Mouse (Mus musculus) hindbrain, embryonic 10.5 days (tissue): ENCODE measurements around the gene Adam19. TPM values are rescaled to one million over a fixed set of nuclear protein-coding genes. Genes with fewer than 3 reads are reported as not detected.

Source experiments
- DNase-seq: peaks from one replicate; pipeline ENCODE4 v3.0.0-alpha.2; 2017; ENCODE audit warnings: low spot score
- H3K27ac ChIP-seq: fragments of 300-500 bp; sonication (generic); 2 replicates; pipeline ENCODE4 v1.5.1; 2016; ENCODE audit warnings: mild to moderate bottlenecking, moderate library complexity
- H3K27me3 ChIP-seq: fragments of 300-500 bp; sonication (generic); 2 replicates; pipeline ENCODE4 v1.6.1; 2016; ENCODE audit warnings: mild to moderate bottlenecking; ENCODE audit not compliant: poor library complexity, insufficient read depth, severe bottlenecking
- H3K36me3 ChIP-seq: fragments of 300-500 bp; sonication (generic); 2 replicates; pipeline ENCODE4 v1.6.1; 2016; ENCODE audit warnings: mild to moderate bottlenecking, moderate library complexity
- H3K4me1 ChIP-seq: fragments of 300-500 bp; sonication (generic); replicated peaks from 2 replicates; pipeline ENCODE4 v1.6.1; 2016; ENCODE audit warnings: mild to moderate bottlenecking
- H3K4me3 ChIP-seq: fragments of 300-500 bp; sonication (generic); 2 replicates; pipeline ENCODE4 v1.5.1; 2016; ENCODE audit warnings: mild to moderate bottlenecking, moderate library complexity
- H3K9me3 ChIP-seq: fragments of 300-500 bp; sonication (generic); 2 replicates; pipeline ENCODE4 v1.6.1; 2016; ENCODE audit warnings: mild to moderate bottlenecking, moderate library complexity
- WGBS: fragments of 180-500 bp; shearing (Covaris S2); methylation state at CpG from one replicate; pipeline ENCODE4 v1.1.7; 2016; 5-methylcytosine and 5-hydroxymethylcytosine counted together
- polyA plus RNA-seq: library from polyadenylated mRNA; unstranded; fragments of >200 nt; fragmentation: Nextera tagmentation; extraction: Ambion mirVana; gene quantifications from 2 replicates; pipeline ENCODE4 v1.2.1, GENCODE M21; 2016

Gene Adam19
- polyA plus RNA-seq, 1 experiment from 2014 or later, result 14.0 TPM

- Histone ChIP-seq H3K4me1 (peaks cover 48% of the 10 kb centered on the region), H3K36me3 (0 out of 2 replicates have a peak, but pooled peaks cover 3% of the 10 kb centered on the region), H3K9me3 (no peaks in the 10 kb centered on the region), H3K4me3 (no peak overlapping the region), H3K27me3 (no peaks in the 10 kb centered on the region), H3K27ac (peak overlapping the region; percentile 67)
- WGBS, result 84% methylated on average over 4 of the region's 4 CpGs
- no peak for DNase-seq
Observed at GRCm38 (mm10) chr11:46070161-46070560, 14.4 kb downstream of the Adam19 start.

DNA sequence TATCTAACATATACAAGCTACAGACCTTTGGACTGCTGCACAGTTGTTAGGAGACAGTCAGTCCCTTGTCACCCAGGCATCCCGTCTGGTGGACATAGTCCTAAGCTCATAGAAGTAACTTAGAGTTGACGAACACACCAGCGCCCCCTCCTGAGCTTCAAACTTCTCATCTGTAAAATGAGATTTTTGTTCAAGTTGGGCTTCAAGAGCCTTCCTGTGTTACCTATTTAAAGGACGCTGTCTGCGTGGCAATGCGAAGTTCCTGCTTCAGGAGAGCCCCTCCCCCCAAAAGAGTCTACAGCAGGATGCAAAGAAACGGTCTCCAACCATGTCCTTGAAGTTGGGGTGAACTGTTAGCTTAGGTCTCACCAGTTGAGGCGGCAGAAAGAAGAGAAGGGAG, 15.0 kb downstream of the Adam19 start:
- no peak overlapping the region for H3K4me3 ChIP-seq
- H3K4me1 ChIP-seq, result peaks cover 42% of the 10 kb centered on the region
- 75% methylated on average over 8 of the region's 8 CpGs for WGBS
- no peaks in the 10 kb centered on the region for H3K27me3 ChIP-seq
- H3K27ac ChIP-seq, result no peak overlapping the region
- no peaks in the 10 kb centered on the region for H3K9me3 ChIP-seq
- no peak for DNase-seq
- 0 out of 2 replicates have a peak, but pooled peaks cover 2% of the 10 kb centered on the region for H3K36me3 ChIP-seq

- H3K36me3 ChIP-seq, result peaks cover 14% of the 10 kb centered on the region
- peaks cover 38% of the 10 kb centered on the region for H3K4me1 ChIP-seq
- no peaks in the 10 kb centered on the region for H3K27me3 ChIP-seq
- WGBS, result 75% methylated on average over 8 of the region's 8 CpGs
- no peak overlapping the region for H3K4me3 ChIP-seq
- DNase-seq, result no peak
- no peak overlapping the region for H3K27ac ChIP-seq
- no peaks in the 10 kb centered on the region for H3K9me3 ChIP-seq
Observed at GRCm38 (mm10) chr11:46072466-46073060, 16.8 kb downstream of the Adam19 start.

DNA sequence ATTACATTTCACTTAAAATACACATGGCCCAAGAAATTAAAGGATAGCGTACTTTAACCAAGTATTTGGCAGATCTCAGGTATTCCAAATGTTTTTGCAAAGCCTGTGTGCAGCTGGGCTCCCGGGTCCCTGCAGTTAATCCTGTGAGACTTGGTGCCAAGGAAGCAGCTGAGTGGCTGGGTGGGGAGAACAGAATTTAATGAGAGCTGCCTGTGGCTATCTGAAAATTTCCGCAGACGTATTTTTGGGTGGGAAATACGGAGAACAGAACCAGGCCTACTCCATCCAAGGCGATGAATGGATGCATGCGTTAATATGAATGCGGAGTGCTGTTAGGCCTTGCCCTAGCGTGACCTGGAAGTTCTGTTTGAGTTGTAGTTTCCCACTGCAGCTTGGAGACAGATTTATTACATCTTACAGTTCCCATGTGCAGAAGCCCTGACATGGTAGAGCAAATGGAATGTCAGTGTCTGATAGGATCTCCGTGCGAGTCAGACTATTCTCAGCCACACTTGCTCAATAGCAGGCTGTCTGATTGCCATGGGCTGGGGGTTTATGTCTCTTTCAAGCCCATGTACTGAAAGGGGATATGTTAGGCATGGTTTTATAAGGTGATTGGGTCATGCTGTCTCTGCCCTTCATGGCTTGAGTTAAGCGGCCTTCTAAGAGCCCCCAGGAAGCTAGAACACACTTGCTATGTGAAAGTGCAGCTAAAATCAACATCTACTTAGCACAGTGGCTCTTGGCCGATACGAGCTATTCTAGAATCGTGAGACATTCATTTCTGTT, 17.5 kb downstream of the Adam19 start:
- no peaks in the 10 kb centered on the region for H3K27me3 ChIP-seq
- DNase-seq, result no peak
- peaks cover 19% of the 10 kb centered on the region for H3K36me3 ChIP-seq
- H3K27ac ChIP-seq, result no peak overlapping the region
- no peaks in the 10 kb centered on the region for H3K9me3 ChIP-seq
- WGBS, result 83% methylated on average over 15 of the region's 15 CpGs
- H3K4me1 ChIP-seq, result peaks cover 38% of the 10 kb centered on the region
- H3K4me3 ChIP-seq, result no peak overlapping the region

DNA sequence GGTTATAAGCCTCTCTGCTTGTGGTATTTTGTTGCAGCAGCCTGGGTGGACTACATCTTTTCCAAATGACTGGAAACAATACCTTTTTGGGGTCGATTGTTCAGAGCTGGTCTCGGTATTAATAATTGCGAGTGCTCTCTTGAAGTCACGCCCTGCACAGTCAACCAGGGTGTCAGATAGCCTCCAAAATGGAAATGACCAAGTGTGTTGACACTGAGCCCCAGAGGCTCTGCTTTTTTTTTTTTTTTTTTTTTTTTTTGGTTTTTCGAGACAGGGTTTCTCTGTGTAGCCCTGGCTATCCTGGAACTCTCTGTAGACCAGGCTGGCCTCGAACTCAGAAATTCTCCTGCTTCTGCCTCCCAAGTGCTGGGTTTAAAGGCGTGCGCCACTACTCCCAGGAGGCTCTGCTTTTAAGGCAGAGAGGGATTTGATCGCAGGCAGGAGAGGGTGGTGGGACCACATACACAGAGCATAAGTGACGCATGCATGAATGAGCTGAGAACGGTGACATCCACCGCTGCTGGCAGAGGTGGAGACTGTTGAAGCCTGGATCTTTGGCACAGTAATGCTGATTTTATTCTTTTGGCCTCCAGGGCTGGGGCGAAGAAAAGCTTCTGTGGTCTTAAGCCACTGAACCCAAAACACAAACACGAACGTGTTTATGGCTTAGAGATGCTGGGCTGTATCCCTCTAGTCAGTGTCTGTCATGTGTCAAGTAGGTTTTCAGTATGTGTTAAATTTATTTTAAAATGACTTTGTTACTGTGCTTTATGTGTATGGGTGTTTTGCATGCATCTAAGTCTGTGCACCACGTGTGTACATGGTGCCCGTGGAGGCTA, 18.3 kb downstream of the Adam19 start:
- Histone ChIP-seq H3K36me3 (peaks cover 24% of the 10 kb centered on the region), H3K4me3 (no peak overlapping the region), H3K4me1 (peaks cover 32% of the 10 kb centered on the region), H3K27ac (no peak overlapping the region), H3K9me3 (no peaks in the 10 kb centered on the region), H3K27me3 (no peaks in the 10 kb centered on the region)
- 90% methylated on average over 17 of the region's 17 CpGs for WGBS
- DNase-seq, result no peak

GRCm38 (mm10) chr11:46075507-46075906, 19.7 kb downstream of the Adam19 start:
- H3K4me1 ChIP-seq, result peaks cover 21% of the 10 kb centered on the region
- no peak overlapping the region for H3K27ac ChIP-seq
- DNase-seq, result no peak
- H3K27me3 ChIP-seq, result no peaks in the 10 kb centered on the region
- no peaks in the 10 kb centered on the region for H3K9me3 ChIP-seq
- H3K36me3 ChIP-seq, result peaks cover 24% of the 10 kb centered on the region
- WGBS, result 91% methylated on average over 3 of the region's 3 CpGs
- H3K4me3 ChIP-seq, result no peak overlapping the region

DNA sequence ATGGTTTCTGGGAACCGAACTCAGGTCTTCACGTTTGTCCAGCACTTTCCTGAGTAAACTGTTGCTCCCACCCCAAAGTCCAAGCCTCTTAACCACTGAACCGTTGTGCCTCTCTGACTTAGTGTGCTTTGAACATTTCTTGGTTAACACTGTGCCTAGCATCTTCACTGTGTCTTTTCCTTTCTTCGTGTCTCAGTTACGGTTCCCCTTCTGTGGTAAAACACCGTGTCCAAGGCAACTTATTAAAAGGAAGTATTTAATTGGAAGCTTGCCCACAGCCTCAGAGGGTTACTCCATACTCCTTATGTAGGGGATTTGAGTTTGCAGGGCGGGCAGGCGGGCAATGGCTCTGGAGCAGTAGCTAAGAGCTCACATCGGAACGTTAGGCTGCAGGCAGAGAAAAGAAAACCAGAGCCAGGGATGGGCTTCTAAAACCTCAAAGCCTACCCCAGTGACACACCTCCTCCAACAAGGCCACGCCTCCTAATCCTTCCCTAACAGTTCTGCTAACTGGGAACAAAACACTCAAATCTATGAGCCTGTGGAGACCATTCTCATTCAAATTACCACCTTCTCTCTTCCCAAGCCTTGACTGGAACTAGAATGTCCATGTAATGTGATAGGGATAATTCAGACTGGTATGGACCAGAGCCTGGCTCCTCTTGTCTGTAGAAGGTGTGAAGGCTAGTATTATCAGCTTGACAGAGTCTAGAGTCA, 20.8 kb downstream of the Adam19 start:
- Histone ChIP-seq H3K36me3 (peaks cover 24% of the 10 kb centered on the region), H3K9me3 (no peaks in the 10 kb centered on the region), H3K4me1 (peaks cover 16% of the 10 kb centered on the region), H3K4me3 (no peak overlapping the region), H3K27me3 (no peaks in the 10 kb centered on the region), H3K27ac (no peak overlapping the region)
- 93% methylated on average over 11 of the region's 11 CpGs for WGBS
- no peak for DNase-seq

GRCm38 (mm10) chr11:46077304-46077703, 21.5 kb downstream of the Adam19 start:
- Histone ChIP-seq H3K27ac (no peak overlapping the region), H3K4me3 (no peak overlapping the region), H3K9me3 (no peaks in the 10 kb centered on the region), H3K4me1 (peaks cover 14% of the 10 kb centered on the region), H3K27me3 (no peaks in the 10 kb centered on the region), H3K36me3 (peaks cover 24% of the 10 kb centered on the region)
- no peak for DNase-seq
- 90% methylated on average over 5 of the region's 5 CpGs for WGBS

DNA sequence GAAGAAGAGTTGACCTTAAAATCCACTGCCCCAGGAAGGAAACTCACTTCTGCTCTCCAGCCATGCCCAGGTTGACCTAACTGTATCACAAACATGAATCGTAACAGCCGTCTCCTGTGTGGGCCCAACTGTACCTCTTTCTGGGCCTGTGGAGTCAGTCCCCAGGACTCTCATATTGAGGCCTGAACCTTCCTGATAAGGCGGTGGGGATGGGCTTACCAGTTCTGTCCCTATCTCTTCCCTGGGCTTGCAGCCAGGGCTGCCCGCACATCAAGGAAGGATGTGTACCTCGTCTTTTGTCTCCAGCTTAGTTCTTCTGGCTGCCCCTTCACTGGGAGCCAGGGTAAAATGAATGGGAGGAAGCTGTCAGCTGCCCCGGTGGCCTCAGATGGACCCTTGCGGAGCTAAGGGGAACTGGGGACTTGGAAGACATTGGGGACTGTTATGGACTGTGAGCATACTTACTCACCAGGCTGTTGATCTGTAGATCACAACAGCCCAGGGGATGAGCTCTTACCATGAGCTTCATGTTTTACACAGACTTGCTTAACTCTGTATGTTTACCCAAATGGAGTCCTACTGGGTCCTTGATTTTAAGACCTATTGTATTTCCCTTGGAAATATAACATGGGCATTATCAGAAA, 22.1 kb downstream of the Adam19 start:
- no peak overlapping the region for H3K4me3 ChIP-seq
- no peaks in the 10 kb centered on the region for H3K27me3 ChIP-seq
- no peaks in the 10 kb centered on the region for H3K9me3 ChIP-seq
- 86% methylated on average over 7 of the region's 7 CpGs for WGBS
- H3K36me3 ChIP-seq, result peaks cover 24% of the 10 kb centered on the region
- no peak for DNase-seq
- peaks cover 9% of the 10 kb centered on the region for H3K4me1 ChIP-seq
- no peak overlapping the region for H3K27ac ChIP-seq

DNA sequence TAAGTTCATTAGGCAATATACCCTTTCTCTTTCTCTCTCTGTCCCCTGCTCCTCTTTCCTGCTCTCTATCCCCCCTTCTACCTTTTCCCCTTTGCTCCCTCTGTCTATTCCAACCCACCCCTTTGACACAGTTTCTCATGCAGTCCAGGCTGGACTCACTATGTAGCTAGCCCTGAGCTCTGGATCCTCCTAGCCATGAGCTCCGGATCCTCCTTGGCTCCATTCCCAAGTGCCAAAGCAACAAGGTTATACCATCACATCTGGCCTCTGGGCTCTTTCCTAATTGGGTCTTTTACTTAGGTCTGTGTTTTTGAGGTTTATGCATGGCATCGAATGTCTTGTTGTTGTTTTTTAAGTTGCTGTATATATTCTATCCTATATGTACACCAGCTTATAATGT, 25.3 kb downstream of the Adam19 start:
- Histone ChIP-seq H3K36me3 (peaks cover 18% of the 10 kb centered on the region), H3K4me3 (no peak overlapping the region)
- WGBS, result 92% methylated on average over 2 of the region's 2 CpGs

GRCm38 (mm10) chr11:46083405-46083804, 27.6 kb downstream of the Adam19 start:
- no peak overlapping the region for H3K27ac ChIP-seq
- 75% methylated on average over 3 of the region's 3 CpGs for WGBS
- no peak overlapping the region for H3K4me3 ChIP-seq
- no peaks in the 10 kb centered on the region for H3K27me3 ChIP-seq
- H3K36me3 ChIP-seq, result 0 out of 2 replicates have a peak, but pooled peaks cover 5% of the 10 kb centered on the region
- DNase-seq, result no peak
- H3K4me1 ChIP-seq, result 0 out of 2 replicates have a peak, but pooled peaks cover 4% of the 10 kb centered on the region
- H3K9me3 ChIP-seq, result no peaks in the 10 kb centered on the region

More for the DNA sequence above, 25.3 kb downstream of the Adam19 start:
- H3K27me3 ChIP-seq, result no peaks in the 10 kb centered on the region
- no peak for DNase-seq
- H3K27ac ChIP-seq, result no peak overlapping the region
- no peaks in the 10 kb centered on the region for H3K9me3 ChIP-seq
- H3K4me1 ChIP-seq, result 0 out of 2 replicates have a peak, but pooled peaks cover 4% of the 10 kb centered on the region
